Mouse (Mus musculus) neural tube, embryonic 13.5 days (tissue): ENCODE data around the gene Insrr. TPM values are rescaled to one million over a fixed set of nuclear protein-coding genes. Genes with fewer than 3 reads are reported as not detected.
"Not testable (repeated sequence)": the region's sequence is repeated elsewhere in the genome, so short reads cannot be mapped to it uniquely, and the experiment has no call there.

Experiments used
- ATAC-seq: fragments of 200-750 bp; cut with Nextera tagmentation; 2 replicates; pipeline ENCODE4 v1.8.0; 2017; ENCODE audit warnings: low read depth, mild to moderate bottlenecking, moderate TSS enrichment, moderate library complexity
- H3K27ac ChIP-seq: fragments of 300-500 bp; sonication (generic); replicated peaks from 2 replicates; pipeline ENCODE4 v1.5.1; 2015; ENCODE audit warnings: moderate library complexity, mild to moderate bottlenecking, inconsistent platforms
- H3K27me3 ChIP-seq: fragments of 300-500 bp; sonication (generic); 2 replicates; pipeline ENCODE4 v1.6.1; 2015; ENCODE audit warnings: mild to moderate bottlenecking, inconsistent platforms
- H3K36me3 ChIP-seq: fragments of 300-500 bp; sonication (generic); 2 replicates; pipeline ENCODE4 v1.6.1; 2015; ENCODE audit warnings: mild to moderate bottlenecking, inconsistent platforms
- H3K4me1 ChIP-seq: fragments of 300-500 bp; sonication (generic); replicated peaks from 2 replicates; pipeline ENCODE4 v1.6.1; 2015; ENCODE audit warnings: inconsistent platforms
- H3K4me2 ChIP-seq: fragments of 300-500 bp; sonication (generic); 2 replicates; pipeline ENCODE4 v1.6.1; 2015; ENCODE audit warnings: inconsistent platforms, mild to moderate bottlenecking, moderate library complexity
- H3K4me3 ChIP-seq: fragments of 300-500 bp; sonication (generic); 2 replicates; pipeline ENCODE4 v1.5.1; 2015; ENCODE audit warnings: mild to moderate bottlenecking, inconsistent platforms
- H3K9ac ChIP-seq: fragments of 300-500 bp; sonication (generic); 2 replicates; pipeline ENCODE4 v1.6.1; 2015; ENCODE audit warnings: moderate library complexity, mild to moderate bottlenecking, inconsistent platforms
- H3K9me3 ChIP-seq: fragments of 300-500 bp; sonication (generic); 2 replicates; pipeline ENCODE4 v1.6.1; 2016; ENCODE audit warnings: inconsistent platforms
- WGBS: fragments of 180-500 bp; shearing (Covaris S2); methylation state at CpG from one replicate; pipeline ENCODE4 v1.1.7; 2015; 5-methylcytosine and 5-hydroxymethylcytosine counted together
- polyA plus RNA-seq: library from polyadenylated mRNA; unstranded; fragments of >200 nt; fragmentation: Nextera tagmentation; extraction: Ambion mirVana; gene quantifications from 2 replicates; pipeline ENCODE4 v1.2.1, GENCODE M21; 2015

Insrr gene
- polyA plus RNA-seq, 1 experiment from 2014 or later, result 5.4 TPM

DNA sequence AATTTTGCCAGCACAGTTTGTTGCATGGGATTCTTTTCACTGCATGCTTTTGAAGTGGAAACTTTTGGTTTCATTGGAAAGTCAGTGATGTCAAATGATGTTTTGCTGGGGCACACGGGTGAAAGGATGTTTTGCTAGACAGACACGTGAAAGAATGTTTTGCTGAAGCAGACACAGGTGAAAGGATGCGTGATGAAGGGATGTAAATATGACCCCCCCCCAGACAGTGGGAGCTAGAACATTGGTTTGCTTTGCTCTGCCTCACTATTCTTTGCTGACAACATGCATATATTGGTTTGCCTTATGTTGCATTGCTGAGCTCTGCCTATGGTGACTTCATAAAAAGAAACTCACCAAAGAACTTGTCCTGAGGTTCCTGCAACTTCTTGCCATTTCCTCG is 48.2 kb downstream of the Insrr start:
- Histone ChIP-seq H3K4me2 (no peak overlapping the region), H3K9me3 (no peaks in the 10 kb centered on the region), H3K4me3 (no peak overlapping the region), H3K27me3 (no peaks in the 10 kb centered on the region), H3K27ac (no peak overlapping the region), H3K4me1 (no peaks in the 10 kb centered on the region), H3K36me3 (no peaks in the 10 kb centered on the region), H3K9ac (no peak overlapping the region)
- ATAC-seq, result no peak
- WGBS, result 86% methylated on average over 4 of the region's 4 CpGs

DNA sequence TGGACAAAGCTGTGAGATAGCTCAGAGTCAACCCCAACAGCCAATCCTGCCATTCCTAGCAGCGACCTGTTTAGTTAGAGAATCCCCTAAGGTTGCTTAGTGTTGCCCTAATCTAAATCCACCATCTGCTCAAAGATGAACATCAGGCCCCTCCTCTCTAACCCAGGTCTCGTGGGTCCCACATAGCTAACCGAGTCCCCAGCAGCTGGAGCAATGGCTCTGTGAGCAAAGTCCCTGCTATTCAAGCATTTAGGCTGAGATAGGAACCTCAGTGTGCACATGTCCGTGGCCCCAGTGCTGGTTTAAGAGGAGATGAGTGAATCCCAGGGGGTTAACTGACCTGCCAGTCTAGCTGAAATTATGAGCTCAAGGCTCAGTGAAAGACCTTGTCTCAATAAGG is 49.4 kb downstream of the Insrr start:
- H3K4me1 ChIP-seq, result no peaks in the 10 kb centered on the region
- no peak overlapping the region for H3K4me3 ChIP-seq
- H3K36me3 ChIP-seq, result no peaks in the 10 kb centered on the region
- no peak overlapping the region for H3K4me2 ChIP-seq
- no peaks in the 10 kb centered on the region for H3K27me3 ChIP-seq
- 60% methylated on average over 4 of the region's 4 CpGs for WGBS
- H3K27ac ChIP-seq, result no peak overlapping the region
- no peak overlapping the region for H3K9ac ChIP-seq
- H3K9me3 ChIP-seq, result no peaks in the 10 kb centered on the region
- ATAC-seq, result no peak

DNA sequence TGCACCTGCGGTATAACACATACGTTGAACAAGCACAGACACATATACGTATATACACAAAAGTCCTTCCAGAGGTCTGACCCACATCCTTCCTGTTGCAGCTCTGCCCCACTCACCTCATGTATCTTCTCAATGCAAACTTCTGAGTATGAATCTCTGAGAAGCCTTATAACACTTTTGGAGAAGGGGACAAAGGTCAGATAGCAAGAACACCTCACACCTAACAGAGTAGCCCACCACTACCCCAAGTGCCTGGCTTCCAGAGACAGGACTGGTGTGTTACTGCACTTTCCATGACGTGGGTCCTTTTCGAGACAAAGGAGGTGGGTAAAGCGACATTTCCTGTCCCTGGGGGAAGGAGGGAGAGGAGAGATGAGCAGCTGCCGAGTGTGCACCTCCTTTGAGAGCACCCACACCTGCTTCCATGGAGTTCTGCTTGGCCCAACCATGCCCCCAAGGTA is 49.9 kb downstream of the Insrr start, which contains the start of gene Sh2d2a:
Gene Sh2d2a (plus strand): TSS at position 106 of the 461 bp plus-strand sequence.
- H3K4me3 ChIP-seq, result no peak within 1 kb of the TSS
- no peaks in the 10 kb centered on the region for H3K9me3 ChIP-seq
- WGBS, result 70% methylated on average over 7 of the region's 7 CpGs
- H3K4me1 ChIP-seq, result no peaks in the 10 kb centered on the region
- ATAC-seq, result no peak
- no peak within 1 kb of the TSS for H3K9ac ChIP-seq
- no peak within 1 kb of the TSS for H3K4me2 ChIP-seq
- H3K36me3 ChIP-seq, result no peaks in the 10 kb centered on the region
- no peaks in the 10 kb centered on the region for H3K27me3 ChIP-seq
- no peak within 1 kb of the TSS for H3K27ac ChIP-seq

GRCm38 (mm10) chr3:87847680-87848079 is 50.9 kb downstream of the Insrr start:
- Histone ChIP-seq H3K4me2 (no peak overlapping the region), H3K9me3 (no peaks in the 10 kb centered on the region), H3K27me3 (no peaks in the 10 kb centered on the region), H3K27ac (no peak overlapping the region), H3K36me3 (no peaks in the 10 kb centered on the region), H3K4me1 (no peaks in the 10 kb centered on the region), H3K9ac (no peak overlapping the region), H3K4me3 (no peak overlapping the region)
- WGBS, result 78% methylated on average over 5 of the region's 5 CpGs
- no peak for ATAC-seq

DNA sequence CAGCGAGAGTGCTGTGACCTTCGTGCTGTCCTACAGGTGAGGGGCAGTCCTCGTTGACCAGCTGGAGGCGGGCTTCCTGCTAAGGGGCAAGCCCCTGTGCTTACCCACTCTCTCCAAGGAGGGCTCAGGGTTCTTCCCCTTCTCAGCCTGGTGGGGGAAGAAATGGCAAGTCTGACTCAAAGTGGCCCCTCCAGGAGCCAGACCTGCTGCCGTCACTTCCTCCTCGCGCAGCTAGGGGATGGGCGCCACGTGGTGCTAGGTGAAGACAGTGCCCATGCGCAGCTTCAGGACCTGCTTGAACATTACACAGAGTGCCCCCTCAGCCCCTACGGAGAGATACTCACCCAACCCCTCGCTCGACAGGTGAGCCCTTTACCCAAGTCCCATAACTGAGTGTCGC is 52.4 kb downstream of the Insrr start:
- Histone ChIP-seq H3K4me1 (no peaks in the 10 kb centered on the region; the same call in 1 of the 2 replicates), H3K4me2 (no peak overlapping the region), H3K9me3 (no peaks in the 10 kb centered on the region), H3K4me3 (no peak overlapping the region), H3K36me3 (no peaks in the 10 kb centered on the region), H3K27ac (no peak overlapping the region), H3K9ac (no peak overlapping the region), H3K27me3 (no peaks in the 10 kb centered on the region)
- WGBS, result 84% methylated on average over 14 of the region's 14 CpGs
- ATAC-seq, result no peak

GRCm38 (mm10) chr3:87854795-87855568 is 58.2 kb downstream of the Insrr start:
- Histone ChIP-seq H3K9me3 (no peaks in the 10 kb centered on the region), H3K27me3 (no peaks in the 10 kb centered on the region), H3K4me2 (no peak overlapping the region), H3K4me1 (peaks cover 4% of the 10 kb centered on the region; the same call in 1 of the 2 replicates), H3K27ac (peak overlapping the region; percentile 33; the same call in 1 of the 2 replicates), H3K4me3 (no peak overlapping the region), H3K9ac (peak overlapping the region; percentile 0; the same call in 1 of the 2 replicates), H3K36me3 (peaks cover 37% of the 10 kb centered on the region)
- WGBS, result 60% methylated on average over 7 of the region's 7 CpGs
- no peak for ATAC-seq

DNA sequence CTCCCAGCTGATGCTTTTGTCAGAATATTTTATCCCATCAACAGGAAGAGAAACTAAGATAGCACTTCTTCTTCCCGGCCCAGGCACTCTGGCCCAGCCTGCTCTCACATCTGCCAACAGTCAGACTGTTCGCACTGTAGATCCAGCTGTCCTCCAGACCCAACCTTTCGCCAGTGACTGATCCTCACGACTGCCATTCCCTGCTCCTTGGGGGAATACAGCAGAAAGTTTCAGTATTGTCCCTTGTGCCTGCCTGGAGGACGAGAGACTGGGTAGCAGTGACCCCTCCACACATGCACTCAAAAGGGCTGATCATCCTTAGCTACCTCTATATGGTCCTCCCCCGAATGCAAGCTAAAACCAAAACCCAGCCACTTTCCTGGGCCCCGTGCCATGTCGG is 59.2 kb downstream of the Insrr start:
- Histone ChIP-seq H3K9me3 (no peaks in the 10 kb centered on the region), H3K27me3 (no peaks in the 10 kb centered on the region), H3K4me3 (no peak overlapping the region), H3K36me3 (peaks cover 39% of the 10 kb centered on the region), H3K4me2 (no peak overlapping the region), H3K4me1 (peaks cover 4% of the 10 kb centered on the region; the same call in 1 of the 2 replicates), H3K9ac (no peak overlapping the region), H3K27ac (no peak overlapping the region)
- WGBS, result 93% methylated on average over 8 of the region's 8 CpGs
- no peak for ATAC-seq

DNA sequence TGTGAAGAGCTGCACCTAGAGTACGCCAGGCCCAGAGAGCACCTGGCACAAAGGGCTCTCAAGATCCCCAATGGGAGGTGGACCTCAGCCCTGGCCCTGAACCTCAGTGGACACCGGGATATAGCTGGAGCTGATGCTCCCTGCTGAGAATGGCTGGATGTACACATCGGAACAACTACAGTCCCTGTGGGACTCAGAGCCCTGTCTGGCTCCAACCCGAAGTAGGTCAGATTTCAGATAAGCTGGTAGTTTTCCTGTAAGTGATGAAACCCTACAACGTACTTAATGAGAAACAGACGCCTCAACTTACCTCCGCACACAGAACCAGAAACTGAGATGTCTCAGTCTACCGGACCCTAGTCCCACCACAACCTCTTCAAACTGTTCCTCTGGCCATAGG is 60.9 kb downstream of the Insrr start:
- Histone ChIP-seq H3K27ac (no peak overlapping the region), H3K4me1 (peaks cover 4% of the 10 kb centered on the region; the same call in 1 of the 2 replicates), H3K9me3 (no peaks in the 10 kb centered on the region), H3K4me3 (no peak overlapping the region), H3K4me2 (no peak overlapping the region), H3K9ac (no peak overlapping the region), H3K27me3 (no peaks in the 10 kb centered on the region), H3K36me3 (peaks cover 55% of the 10 kb centered on the region)
- no peak for ATAC-seq
- WGBS, result 95% methylated on average over 8 of the region's 8 CpGs

DNA sequence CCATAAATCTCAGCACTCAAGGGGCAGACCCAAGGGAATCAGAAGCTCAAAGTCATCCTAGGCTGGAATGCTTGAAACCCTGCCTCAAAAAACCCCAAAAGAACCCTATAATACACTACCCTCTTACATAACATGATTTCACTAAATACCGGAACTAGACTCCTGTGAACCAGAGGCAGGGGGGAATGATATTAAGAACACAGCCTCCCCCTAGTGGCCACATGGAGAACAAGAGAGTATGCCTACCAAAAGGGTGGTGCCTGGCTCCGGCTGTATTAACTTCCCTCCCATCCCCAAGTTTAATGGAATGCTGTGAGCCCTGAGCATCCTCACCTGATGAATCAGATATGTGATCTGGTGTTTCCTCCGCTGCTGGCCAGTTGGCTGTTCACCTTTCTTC is 63.1 kb downstream of the Insrr start:
- no peak overlapping the region for H3K9ac ChIP-seq
- H3K4me1 ChIP-seq, result 0 out of 2 replicates have a peak, but pooled peaks cover 4% of the 10 kb centered on the region
- H3K27ac ChIP-seq, result no peak overlapping the region
- ATAC-seq, result 0 out of 2 replicates have a peak, but pooled peaks have one; percentile 36
- no peaks in the 10 kb centered on the region for H3K27me3 ChIP-seq
- H3K4me2 ChIP-seq, result no peak overlapping the region
- peaks cover 72% of the 10 kb centered on the region for H3K36me3 ChIP-seq
- 35% methylated on average over 3 of the region's 3 CpGs for WGBS
- H3K9me3 ChIP-seq, result no peaks in the 10 kb centered on the region
- no peak overlapping the region for H3K4me3 ChIP-seq

- H3K27ac ChIP-seq, H3K4me1 ChIP-seq, H3K9ac ChIP-seq, H3K9me3 ChIP-seq, H3K4me2 ChIP-seq, H3K4me3 ChIP-seq, ATAC-seq, H3K27me3 ChIP-seq: not testable (repeated sequence)
- 96% methylated on average over 4 of the region's 4 CpGs for WGBS
- H3K36me3 ChIP-seq, result peaks cover 79% of the 10 kb centered on the region
These were observed 67.4 kb downstream of the Insrr start for GRCm38 (mm10) chr3:87864111-87864510.
